Mouse (Mus musculus): ENCODE data around the gene Gabarap. TPM values are rescaled to one million over a fixed set of nuclear protein-coding genes. Genes with fewer than 3 reads are reported as not detected.

Gabarap gene
- polyA plus RNA-seq, 1 experiment from 2014 or later, result 455 TPM

DNA sequence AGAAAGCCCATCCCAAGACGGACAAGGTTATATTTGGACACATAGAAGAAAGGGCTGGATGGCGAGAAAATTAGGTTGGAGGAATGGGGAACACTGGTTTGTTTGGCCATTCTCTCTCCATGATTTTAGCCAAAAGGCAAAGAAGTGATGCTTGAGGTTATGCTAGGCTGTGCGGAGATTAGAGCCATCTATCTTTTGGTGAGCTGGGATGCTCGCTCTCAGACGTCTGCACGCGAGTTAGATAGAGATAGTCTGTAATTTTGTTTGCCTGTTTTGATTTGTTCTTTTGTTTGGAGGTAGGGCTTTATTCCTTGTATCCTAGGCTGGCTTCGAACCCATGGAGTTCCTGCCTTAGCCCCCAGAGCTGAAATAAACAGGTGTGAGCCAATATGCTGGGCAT, 10.2 kb downstream of the Gabarap start:
- peak overlapping the region; percentile 86 for H3K4me2 ChIP-seq
- peaks cover 30% of the 10 kb centered on the region for H3K36me3 ChIP-seq
- no peaks in the 10 kb centered on the region for H3K27me3 ChIP-seq
- H3K27ac ChIP-seq, result peak overlapping the region; percentile 96
- no peak for ATAC-seq (replicated peaks; ENCODE audit: insufficient number of reproducible peaks, insufficient read depth, low FRiP score, low read depth)
- peaks cover 51% of the 10 kb centered on the region for H3K4me1 ChIP-seq (replicated peaks)
- 7% methylated on average over 8 of the region's 8 CpGs for WGBS
- H3K4me3 ChIP-seq, result peak overlapping the region; percentile 81
- peak overlapping the region; percentile 90 for H3K9ac ChIP-seq
- no peaks in the 10 kb centered on the region for H3K9me3 ChIP-seq (replicated peaks)

DNA sequence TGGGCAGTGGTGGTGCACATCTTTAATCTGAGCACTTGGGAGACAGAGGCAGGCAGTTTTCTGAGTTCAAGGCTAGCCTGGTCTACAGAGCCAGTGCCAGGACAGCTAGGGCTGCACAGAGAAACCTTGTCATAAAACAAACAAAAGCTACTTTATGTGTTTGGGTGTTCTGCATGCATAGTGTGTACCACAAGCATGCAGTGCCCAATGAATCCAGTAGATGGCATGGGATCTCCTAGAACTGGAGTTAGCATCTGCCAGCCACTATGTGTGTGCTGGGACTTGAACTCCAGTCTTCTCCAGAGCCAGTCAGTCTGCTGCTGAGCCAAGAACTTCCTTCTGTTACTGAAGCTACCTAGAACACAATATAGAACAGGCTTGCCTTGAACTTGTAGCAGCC, 10.9 kb downstream of the Gabarap start:
- peaks cover 37% of the 10 kb centered on the region for H3K36me3 ChIP-seq
- H3K27me3 ChIP-seq, result no peaks in the 10 kb centered on the region
- peaks cover 51% of the 10 kb centered on the region for H3K4me1 ChIP-seq (replicated peaks)
- no peak for ATAC-seq (replicated peaks; ENCODE audit: insufficient number of reproducible peaks, insufficient read depth, low FRiP score, low read depth)
- no peak overlapping the region for H3K27ac ChIP-seq
- H3K4me2 ChIP-seq, result peak overlapping the region; percentile 86
- H3K4me3 ChIP-seq, result peak overlapping the region; percentile 81
- no peaks in the 10 kb centered on the region for H3K9me3 ChIP-seq (replicated peaks)
- H3K9ac ChIP-seq, result no peak overlapping the region

DNA sequence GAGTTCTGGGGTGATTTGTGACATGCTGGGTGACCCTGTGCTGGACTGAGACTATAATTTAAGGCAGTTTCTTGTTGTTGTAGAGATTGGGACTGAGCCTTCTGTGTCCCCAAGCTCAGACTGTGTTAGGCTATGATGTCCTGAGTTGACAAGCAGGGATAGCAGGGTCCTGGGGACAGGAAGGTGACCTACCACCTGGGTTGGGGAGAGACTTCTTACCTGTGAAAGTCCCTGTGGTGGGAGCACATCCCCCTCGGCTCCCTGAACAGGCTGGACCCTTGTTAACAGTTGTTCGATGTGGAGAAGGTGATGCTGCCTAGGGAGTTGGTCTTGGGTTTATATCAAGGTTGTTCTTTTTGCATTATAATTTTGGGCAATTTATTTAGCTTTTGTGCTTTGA, 11.5 kb downstream of the Gabarap start:
- peaks cover 49% of the 10 kb centered on the region for H3K4me1 ChIP-seq (replicated peaks)
- no peak for ATAC-seq (replicated peaks; ENCODE audit: insufficient number of reproducible peaks, insufficient read depth, low FRiP score, low read depth)
- no peak overlapping the region for H3K9ac ChIP-seq
- H3K9me3 ChIP-seq (replicated peaks), result no peaks in the 10 kb centered on the region
- peak overlapping the region; percentile 81; the same call in 1 of the 2 replicates for H3K4me3 ChIP-seq
- H3K4me2 ChIP-seq, result peak overlapping the region; percentile 86; the same call in 1 of the 2 replicates
- H3K27ac ChIP-seq, result no peak overlapping the region
- H3K27me3 ChIP-seq, result no peaks in the 10 kb centered on the region
- 87% methylated on average over 2 of the region's 2 CpGs for WGBS
- peaks cover 43% of the 10 kb centered on the region for H3K36me3 ChIP-seq

- no peak for ATAC-seq (replicated peaks; ENCODE audit: insufficient number of reproducible peaks, insufficient read depth, low FRiP score, low read depth)
- Histone ChIP-seq H3K9ac (no peak overlapping the region), H3K36me3 (peaks cover 55% of the 10 kb centered on the region), H3K27me3 (no peaks in the 10 kb centered on the region), H3K27ac (no peak overlapping the region), H3K9me3 (replicated peaks) (no peaks in the 10 kb centered on the region), H3K4me1 (replicated peaks) (peaks cover 31% of the 10 kb centered on the region), H3K4me2 (no peak overlapping the region), H3K4me3 (no peak overlapping the region)
- WGBS, result 63% methylated on average over 5 of the region's 5 CpGs
Observed at GRCm38 (mm10) chr11:70005521-70005920, 14.6 kb downstream of the Gabarap start.

DNA sequence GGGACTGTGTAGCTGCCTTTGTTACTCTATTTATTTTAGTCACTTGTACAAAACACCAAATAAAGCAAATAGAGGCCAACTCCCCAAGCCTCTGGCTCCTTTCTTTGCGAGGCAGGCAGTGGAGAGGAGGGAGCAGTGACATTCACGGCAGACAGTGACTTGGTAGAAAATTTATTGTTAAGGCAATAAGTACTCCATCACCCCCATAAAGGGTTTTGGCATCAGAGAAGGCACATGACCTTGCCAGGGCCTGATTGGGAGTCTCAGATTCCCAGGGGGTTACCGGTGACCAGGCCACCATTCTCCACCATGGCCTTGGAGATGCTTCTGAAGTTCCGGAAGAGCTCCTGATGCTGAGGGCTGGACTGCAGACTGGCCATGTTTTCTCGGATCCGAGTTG, 19.1 kb downstream of the Gabarap start:
- WGBS, result 86% methylated on average over 6 of the region's 6 CpGs
- Histone ChIP-seq H3K36me3 (peaks cover 90% of the 10 kb centered on the region), H3K4me1 (replicated peaks) (peaks cover 13% of the 10 kb centered on the region), H3K9me3 (replicated peaks) (no peaks in the 10 kb centered on the region), H3K9ac (no peak overlapping the region), H3K27ac (no peak overlapping the region), H3K27me3 (no peaks in the 10 kb centered on the region), H3K4me3 (no peak overlapping the region), H3K4me2 (no peak overlapping the region)
- ATAC-seq (replicated peaks; ENCODE audit: insufficient number of reproducible peaks, insufficient read depth, low FRiP score, low read depth), result no peak

- H3K9me3 ChIP-seq (replicated peaks), result no peaks in the 10 kb centered on the region
- no peak overlapping the region for H3K27ac ChIP-seq
- H3K4me1 ChIP-seq (replicated peaks), result peaks cover 16% of the 10 kb centered on the region
- WGBS, result 85% methylated on average over 12 of the region's 12 CpGs
- no peak overlapping the region for H3K4me2 ChIP-seq
- peaks cover 85% of the 10 kb centered on the region for H3K36me3 ChIP-seq
- no peak overlapping the region for H3K4me3 ChIP-seq
- no peak for ATAC-seq (replicated peaks; ENCODE audit: insufficient number of reproducible peaks, insufficient read depth, low FRiP score, low read depth)
- H3K9ac ChIP-seq, result no peak overlapping the region
- no peaks in the 10 kb centered on the region for H3K27me3 ChIP-seq
Observed at GRCm38 (mm10) chr11:70010548-70010947, 19.6 kb downstream of the Gabarap start.

DNA sequence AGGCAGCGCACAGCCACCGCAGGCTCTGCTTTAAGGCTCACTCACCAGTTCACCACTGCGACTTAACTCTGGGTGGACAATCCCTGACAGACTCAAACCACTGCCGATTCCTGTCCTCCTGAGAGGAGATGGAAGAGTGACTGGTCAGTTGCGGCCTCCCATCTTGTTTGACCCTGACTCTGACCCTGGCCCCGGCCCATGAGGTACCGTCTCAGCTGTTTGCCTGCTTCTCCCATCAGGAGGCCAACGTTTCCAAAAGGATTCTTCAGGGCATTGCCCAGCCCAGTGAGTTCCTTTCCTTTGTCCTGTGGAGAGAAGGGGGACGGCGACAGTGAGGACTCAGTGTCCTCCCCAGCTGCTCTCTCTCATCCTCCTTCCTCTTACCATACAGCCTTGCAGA, 20.0 kb downstream of the Gabarap start:
- no peaks in the 10 kb centered on the region for H3K27me3 ChIP-seq
- peaks cover 80% of the 10 kb centered on the region for H3K36me3 ChIP-seq
- no peak overlapping the region for H3K27ac ChIP-seq
- H3K9me3 ChIP-seq (replicated peaks), result no peaks in the 10 kb centered on the region
- peaks cover 16% of the 10 kb centered on the region for H3K4me1 ChIP-seq (replicated peaks)
- H3K4me3 ChIP-seq, result no peak overlapping the region
- H3K9ac ChIP-seq, result no peak overlapping the region
- H3K4me2 ChIP-seq, result no peak overlapping the region
- WGBS, result 87% methylated on average over 10 of the region's 10 CpGs
- ATAC-seq (replicated peaks; ENCODE audit: insufficient number of reproducible peaks, insufficient read depth, low FRiP score, low read depth), result no peak

DNA sequence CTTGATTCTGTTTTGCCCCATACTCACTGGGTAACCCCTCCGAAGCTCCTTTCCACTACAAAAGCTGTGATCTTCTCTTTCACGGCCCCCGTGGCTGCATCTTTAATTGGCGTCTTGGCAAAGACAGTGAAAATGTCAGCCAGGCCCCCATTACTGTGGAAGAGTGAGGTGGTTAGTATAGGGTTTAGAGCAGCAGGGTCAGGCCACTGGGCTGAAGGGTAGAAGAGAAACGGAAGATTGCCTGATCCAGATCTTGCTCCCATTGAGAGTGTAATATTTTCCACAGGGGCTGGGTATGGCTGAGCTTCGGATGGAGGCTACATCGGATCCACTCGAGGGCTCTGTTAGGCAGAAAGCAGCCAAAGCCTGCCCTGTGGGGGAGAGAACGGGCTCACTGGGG, 22.0 kb downstream of the Gabarap start:
- ATAC-seq (replicated peaks; ENCODE audit: insufficient number of reproducible peaks, insufficient read depth, low FRiP score, low read depth), result no peak
- H3K9ac ChIP-seq, result no peak overlapping the region
- H3K9me3 ChIP-seq (replicated peaks), result no peaks in the 10 kb centered on the region
- H3K27me3 ChIP-seq, result no peaks in the 10 kb centered on the region
- H3K36me3 ChIP-seq, result peaks cover 61% of the 10 kb centered on the region
- no peak overlapping the region for H3K4me3 ChIP-seq
- no peak overlapping the region for H3K4me2 ChIP-seq
- 81% methylated on average over 9 of the region's 9 CpGs for WGBS
- H3K27ac ChIP-seq, result no peak overlapping the region
- peaks cover 24% of the 10 kb centered on the region for H3K4me1 ChIP-seq (replicated peaks)

- no peaks in the 10 kb centered on the region for H3K9me3 ChIP-seq (replicated peaks)
- H3K27me3 ChIP-seq, result no peaks in the 10 kb centered on the region
- peaks cover 27% of the 10 kb centered on the region for H3K4me1 ChIP-seq (replicated peaks)
- no peak overlapping the region for H3K9ac ChIP-seq
- peaks cover 56% of the 10 kb centered on the region for H3K36me3 ChIP-seq
- no peak overlapping the region for H3K4me3 ChIP-seq
- no peak overlapping the region for H3K27ac ChIP-seq
- 66% methylated on average over 3 of the region's 3 CpGs for WGBS
- H3K4me2 ChIP-seq, result no peak overlapping the region
- ATAC-seq (replicated peaks; ENCODE audit: insufficient number of reproducible peaks, insufficient read depth, low FRiP score, low read depth), result no peak
Observed at GRCm38 (mm10) chr11:70013408-70013807, 22.5 kb downstream of the Gabarap start.

- peak overlapping the region; percentile 73 for H3K4me2 ChIP-seq
- WGBS, result 52% methylated on average over 5 of the region's 5 CpGs
- peaks cover 49% of the 10 kb centered on the region for H3K36me3 ChIP-seq
- peak overlapping the region; percentile 84; the same call in 1 of the 2 replicates for H3K27ac ChIP-seq
- H3K9me3 ChIP-seq (replicated peaks), result no peaks in the 10 kb centered on the region
- H3K9ac ChIP-seq, result no peak overlapping the region
- no peak for ATAC-seq (replicated peaks; ENCODE audit: insufficient number of reproducible peaks, insufficient read depth, low FRiP score, low read depth)
- H3K4me1 ChIP-seq (replicated peaks), result peaks cover 33% of the 10 kb centered on the region
- H3K4me3 ChIP-seq, result peak overlapping the region; percentile 69
- H3K27me3 ChIP-seq, result no peaks in the 10 kb centered on the region
Observed at GRCm38 (mm10) chr11:70014051-70014450, 23.1 kb downstream of the Gabarap start.

DNA sequence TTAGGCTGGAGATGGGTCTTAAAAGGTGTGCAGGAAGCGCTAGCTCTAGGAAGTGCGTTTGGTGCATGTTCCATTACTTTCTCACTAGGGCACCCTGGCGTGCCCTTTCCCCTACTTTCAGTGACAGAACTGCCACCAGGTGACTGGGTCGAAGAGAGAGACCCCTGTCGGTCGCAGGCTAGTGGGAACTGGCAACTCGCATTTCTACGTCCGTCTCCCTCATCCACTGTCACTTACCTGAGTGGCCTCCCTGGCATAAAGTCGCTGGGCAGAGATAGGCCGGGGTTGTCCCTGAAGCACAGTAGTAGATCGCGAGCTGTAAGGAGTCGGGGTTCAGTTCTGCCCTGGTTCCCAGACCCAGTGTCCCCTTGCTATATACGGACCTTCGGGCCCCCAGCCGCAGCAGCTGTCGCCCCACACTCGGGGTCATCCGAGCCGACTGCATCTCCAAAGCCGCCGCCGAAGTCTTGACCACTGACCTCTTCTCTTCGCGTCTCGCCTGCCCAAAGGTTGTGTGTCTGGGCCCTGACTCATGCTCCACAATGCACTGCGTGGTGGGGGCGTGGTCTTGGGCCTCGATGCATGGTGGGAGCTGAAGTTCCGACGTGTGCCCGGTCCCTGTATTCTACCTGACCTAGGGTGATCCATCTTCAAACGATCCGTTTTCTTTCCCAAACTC, 24.1 kb downstream of the Gabarap start, which contains the start of gene Acadvl:
TSS of gene Acadvl (minus strand) at position 532 of the 679 bp plus-strand sequence.
- H3K4me1 ChIP-seq (replicated peaks), result peaks cover 42% of the 10 kb centered on the region
- H3K4me2 ChIP-seq, result peak within 1 kb of the TSS; percentile 73
- WGBS, result under 1% methylated on average over 35 of the region's 35 CpGs
- no peaks in the 10 kb centered on the region for H3K27me3 ChIP-seq
- H3K9ac ChIP-seq, result peak within 1 kb of the TSS; percentile 77
- peaks cover 40% of the 10 kb centered on the region for H3K36me3 ChIP-seq
- no peaks in the 10 kb centered on the region for H3K9me3 ChIP-seq (replicated peaks)
- H3K4me3 ChIP-seq, result peak within 1 kb of the TSS; percentile 69
- peak within 1 kb of the TSS; percentile 84 for H3K27ac ChIP-seq
- ATAC-seq (replicated peaks; ENCODE audit: insufficient number of reproducible peaks, insufficient read depth, low FRiP score, low read depth), result peak; percentile 84

GRCm38 (mm10) chr11:70015677-70016076, 24.7 kb downstream of the Gabarap start:
- 63% methylated on average over 6 of the region's 6 CpGs for WGBS
- Histone ChIP-seq H3K36me3 (peaks cover 34% of the 10 kb centered on the region), H3K4me2 (peak overlapping the region; percentile 73), H3K27me3 (no peaks in the 10 kb centered on the region), H3K9ac (no peak overlapping the region), H3K9me3 (replicated peaks) (no peaks in the 10 kb centered on the region), H3K4me1 (replicated peaks) (peaks cover 49% of the 10 kb centered on the region), H3K4me3 (no peak overlapping the region; the same call in 1 of the 2 replicates), H3K27ac (no peak overlapping the region)
- ATAC-seq (replicated peaks; ENCODE audit: insufficient number of reproducible peaks, insufficient read depth, low FRiP score, low read depth), result no peak

All from heart, embryonic 15.5 days (tissue).